Mouse (Mus musculus): ENCODE data around the gene Sorbs2.

DNA sequence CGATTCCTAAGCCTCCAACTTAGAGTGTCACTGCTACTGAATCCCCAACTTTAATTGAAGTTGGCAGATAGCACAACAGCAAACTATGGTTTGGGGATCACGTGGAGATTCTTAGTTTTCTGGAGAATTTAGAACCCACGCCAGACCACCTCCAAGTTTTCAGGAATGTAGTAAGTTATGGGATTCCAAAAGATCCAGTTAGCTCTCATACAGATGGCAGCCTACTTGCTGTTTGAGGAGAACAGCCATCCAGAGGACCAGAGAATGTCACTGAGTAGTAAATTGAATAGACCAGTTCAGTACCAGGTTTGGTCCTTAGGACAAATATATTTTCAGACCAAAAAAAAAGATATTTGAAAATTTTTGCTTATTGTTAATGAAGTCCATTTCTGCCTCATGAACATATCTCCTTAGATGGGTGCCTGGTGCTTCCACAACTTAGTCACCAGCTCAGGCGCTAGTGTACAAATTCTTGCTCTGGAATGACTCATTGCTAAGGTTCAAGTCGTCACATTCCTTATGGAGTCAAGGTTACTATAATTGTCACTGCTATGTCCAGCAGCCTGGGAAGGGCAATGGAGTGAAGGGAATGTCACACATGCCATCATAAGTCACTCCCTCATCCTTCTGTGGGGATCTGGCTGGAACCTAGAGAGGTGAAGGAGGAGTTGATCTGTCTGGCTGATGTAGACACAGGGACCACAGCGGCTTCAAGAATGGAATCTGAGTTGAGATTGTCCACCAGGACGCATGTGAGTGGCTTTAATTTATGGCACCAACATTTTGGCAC, 90.2 kb downstream of the Sorbs2 start:
- TF ChIP-seq CTCF (IDR thresholded peaks at IDR 0.05; ENCODE audit: low read depth): no peak
- no peak for TF ChIP-seq EP300 (IDR thresholded peaks at IDR 0.05; ENCODE audit: low read depth)

Data from liver, postnatal 0 days (tissue).